Mouse (Mus musculus) olfactory bulb, adult 2 months (tissue): Measurements from ENCODE around the gene Prrx2.

Source experiments
- CTCF ChIP-seq: fragments of 200-500 bp; IDR thresholded peaks from 2 replicates; pipeline ENCODE4 v1.5.1; 2012; ENCODE audit warnings: low read depth, mild to moderate bottlenecking, low read length, moderate library complexity; ENCODE audit not compliant: insufficient read depth
- POLR2A ChIP-seq: fragments of 200-500 bp; IDR thresholded peaks from 2 replicates; pipeline ENCODE4 v1.6.1; 2012; ENCODE audit warnings: mild to moderate bottlenecking, low read depth, low read length, moderate library complexity; ENCODE audit not compliant: insufficient read depth

- no peak for TF ChIP-seq POLR2A
- TF ChIP-seq CTCF: peak; percentile 36; the same call in 1 of the 2 replicates
These were observed 93.3 kb downstream of the Prrx2 start for GRCm38 (mm10) chr2:30927844-30928628.
